Mouse (Mus musculus): ENCODE data around the gene Pstk. TPM values are rescaled to one million over a fixed set of nuclear protein-coding genes. Genes with fewer than 3 reads are reported as not detected.

Pstk gene
- polyA plus RNA-seq, 1 experiment = 64.7 TPM

- Histone ChIP-seq H3K9ac (ENCODE audit: low read depth, poor library complexity, severe bottlenecking) (no peak overlapping the region), H3K27ac (ENCODE audit: insufficient read depth, low read length) (no peak overlapping the region), H3K36me3 (ENCODE audit: control insufficient read depth, insufficient read depth, low read length, poor library complexity, severe bottlenecking) (0 out of 2 replicates have a peak, but pooled peaks cover 2% of the 10 kb centered on the region), H3K9me3 (replicated peaks; ENCODE audit: control insufficient read depth, insufficient read depth, low read length, poor library complexity, severe bottlenecking) (no peaks in the 10 kb centered on the region), H3K4me1 (ENCODE audit: control insufficient read depth, insufficient read depth, low read length) (no peaks in the 10 kb centered on the region), H3K27me3 (ENCODE audit: control insufficient read depth, insufficient read depth, low read length, poor library complexity, severe bottlenecking) (no peaks in the 10 kb centered on the region), H3K4me3 (ENCODE audit: low read depth, low read length) (no peak overlapping the region)
- TF ChIP-seq CTCF (IDR thresholded peaks at IDR 0.05; ENCODE audit: low read depth, low read length) (no peak), POLR2A (IDR thresholded peaks at IDR 0.05; ENCODE audit: insufficient read depth, low read length) (no peak), EP300 (IDR thresholded peaks at IDR 0.05; ENCODE audit: insufficient read depth, low read depth, low read length) (no peak)
Measured at GRCm38 (mm10) chr7:131337502-131338068, 33.4 kb upstream of the Pstk start.

GRCm38 (mm10) chr7:131345856-131346541 is 24.9 kb upstream of the Pstk start:
- Histone ChIP-seq H3K9me3 (replicated peaks; ENCODE audit: control insufficient read depth, insufficient read depth, low read length, poor library complexity, severe bottlenecking) (no peaks in the 10 kb centered on the region), H3K4me3 (ENCODE audit: low read depth, low read length) (no peak overlapping the region), H3K27me3 (ENCODE audit: control insufficient read depth, insufficient read depth, low read length, poor library complexity, severe bottlenecking) (no peaks in the 10 kb centered on the region), H3K4me1 (ENCODE audit: control insufficient read depth, insufficient read depth, low read length) (no peaks in the 10 kb centered on the region), H3K27ac (ENCODE audit: insufficient read depth, low read length) (no peak overlapping the region), H3K9ac (ENCODE audit: low read depth, poor library complexity, severe bottlenecking) (no peak overlapping the region), H3K36me3 (ENCODE audit: control insufficient read depth, insufficient read depth, low read length, poor library complexity, severe bottlenecking) (peaks cover 28% of the 10 kb centered on the region)
- TF ChIP-seq POLR2A (IDR thresholded peaks at IDR 0.05; ENCODE audit: insufficient read depth, low read length) = no peak
- no peak for TF ChIP-seq EP300 (IDR thresholded peaks at IDR 0.05; ENCODE audit: insufficient read depth, low read depth, low read length)
- TF ChIP-seq CTCF (IDR thresholded peaks at IDR 0.05; ENCODE audit: low read depth, low read length) = no peak

GRCm38 (mm10) chr7:131356105-131356504 is 14.8 kb upstream of the Pstk start:
- H3K4me3 ChIP-seq (ENCODE audit: low read depth, low read length) = no peak overlapping the region
- H3K9ac ChIP-seq (ENCODE audit: low read depth, poor library complexity, severe bottlenecking) = no peak overlapping the region
- H3K36me3 ChIP-seq (ENCODE audit: control insufficient read depth, insufficient read depth, low read length, poor library complexity, severe bottlenecking) = peaks cover 31% of the 10 kb centered on the region
- no peak for TF ChIP-seq EP300 (IDR thresholded peaks at IDR 0.05; ENCODE audit: insufficient read depth, low read depth, low read length)
- no peak for TF ChIP-seq CTCF (IDR thresholded peaks at IDR 0.05; ENCODE audit: low read depth, low read length)
- no peak for TF ChIP-seq POLR2A (IDR thresholded peaks at IDR 0.05; ENCODE audit: insufficient read depth, low read length)
- no peak overlapping the region for H3K27ac ChIP-seq (ENCODE audit: insufficient read depth, low read length)
- no peaks in the 10 kb centered on the region for H3K27me3 ChIP-seq (ENCODE audit: control insufficient read depth, insufficient read depth, low read length, poor library complexity, severe bottlenecking)
- H3K4me1 ChIP-seq (ENCODE audit: control insufficient read depth, insufficient read depth, low read length) = no peaks in the 10 kb centered on the region
- H3K9me3 ChIP-seq (replicated peaks; ENCODE audit: control insufficient read depth, insufficient read depth, low read length, poor library complexity, severe bottlenecking) = no peaks in the 10 kb centered on the region

GRCm38 (mm10) chr7:131362269-131362614 is 8.7 kb upstream of the Pstk start:
- Histone ChIP-seq H3K27ac (ENCODE audit: insufficient read depth, low read length) (0 out of 2 replicates have a peak overlapping the region, but pooled peaks have one; percentile 19), H3K4me3 (ENCODE audit: low read depth, low read length) (peak overlapping the region; percentile 79), H3K4me1 (ENCODE audit: control insufficient read depth, insufficient read depth, low read length) (no peaks in the 10 kb centered on the region), H3K36me3 (ENCODE audit: control insufficient read depth, insufficient read depth, low read length, poor library complexity, severe bottlenecking) (peaks cover 5% of the 10 kb centered on the region), H3K27me3 (ENCODE audit: control insufficient read depth, insufficient read depth, low read length, poor library complexity, severe bottlenecking) (no peaks in the 10 kb centered on the region), H3K9ac (ENCODE audit: low read depth, poor library complexity, severe bottlenecking) (peak overlapping the region; percentile 80), H3K9me3 (replicated peaks; ENCODE audit: control insufficient read depth, insufficient read depth, low read length, poor library complexity, severe bottlenecking) (no peaks in the 10 kb centered on the region)
- TF ChIP-seq EP300 (IDR thresholded peaks at IDR 0.05; ENCODE audit: insufficient read depth, low read depth, low read length) (no peak), POLR2A (IDR thresholded peaks at IDR 0.05; ENCODE audit: insufficient read depth, low read length) (no peak), CTCF (IDR thresholded peaks at IDR 0.05; ENCODE audit: low read depth, low read length) (no peak)

- Histone ChIP-seq H3K9me3 (replicated peaks; ENCODE audit: control insufficient read depth, insufficient read depth, low read length, poor library complexity, severe bottlenecking) (no peaks in the 10 kb centered on the region), H3K36me3 (ENCODE audit: control insufficient read depth, insufficient read depth, low read length, poor library complexity, severe bottlenecking) (peaks cover 4% of the 10 kb centered on the region; the same call in 1 of the 2 replicates), H3K4me3 (ENCODE audit: low read depth, low read length) (peak within 1 kb of the TSS; percentile 79), H3K9ac (ENCODE audit: low read depth, poor library complexity, severe bottlenecking) (peak within 1 kb of the TSS; percentile 86), H3K27ac (ENCODE audit: insufficient read depth, low read length) (peak within 1 kb of the TSS; percentile 89), H3K27me3 (ENCODE audit: control insufficient read depth, insufficient read depth, low read length, poor library complexity, severe bottlenecking) (no peaks in the 10 kb centered on the region), H3K4me1 (ENCODE audit: control insufficient read depth, insufficient read depth, low read length) (no peaks in the 10 kb centered on the region)
- TF ChIP-seq POLR2A (IDR thresholded peaks at IDR 0.05; ENCODE audit: insufficient read depth, low read length) (peak; percentile 40), EP300 (IDR thresholded peaks at IDR 0.05; ENCODE audit: insufficient read depth, low read depth, low read length) (0 out of 2 replicates have a peak, but pooled peaks have one; percentile 39), CTCF (IDR thresholded peaks at IDR 0.05; ENCODE audit: low read depth, low read length) (no peak)
Measured at GRCm38 (mm10) chr7:131362615-131363300, 8.2 kb upstream of the Pstk start, which contains the start of gene 2310057M21Rik. Gene 2310057M21Rik (minus strand): TSS chr7:131362759.

All from ES-Bruce4 (cell line).